Mouse (Mus musculus) midbrain, embryonic 16.5 days (tissue): Measurements from ENCODE around the gene Kifc3. TPM values are rescaled to one million over a fixed set of nuclear protein-coding genes. Genes with fewer than 3 reads are reported as not detected.
"Not testable (repeated sequence)": the region's sequence is repeated elsewhere in the genome, so short reads cannot be mapped to it uniquely, and the experiment has no call there.

Experiments
- ATAC-seq: fragments of 200-750 bp; cut with Nextera tagmentation; 2 replicates; pipeline ENCODE4 v1.8.0; 2017; ENCODE audit warnings: moderate TSS enrichment
- H3K27ac ChIP-seq: fragments of 300-500 bp; sonication (generic); 2 replicates; pipeline ENCODE4 v1.5.1; 2014; ENCODE audit warnings: mild to moderate bottlenecking, low read length, mixed read lengths
- H3K27me3 ChIP-seq: fragments of 300-500 bp; sonication (generic); 2 replicates; pipeline ENCODE4 v1.6.1; 2014; ENCODE audit warnings: low read depth, low read length, mixed read lengths; ENCODE audit not compliant: control insufficient read depth, insufficient read depth
- H3K36me3 ChIP-seq: fragments of 300-500 bp; sonication (generic); 2 replicates; pipeline ENCODE4 v1.6.1; 2014; ENCODE audit warnings: mild to moderate bottlenecking, low read length, moderate library complexity, mixed read lengths; ENCODE audit not compliant: control insufficient read depth, insufficient read depth
- H3K4me1 ChIP-seq: fragments of 300-500 bp; sonication (generic); 2 replicates; pipeline ENCODE4 v1.6.1; 2014; ENCODE audit warnings: mild to moderate bottlenecking, low read length, mixed read lengths; ENCODE audit not compliant: control insufficient read depth, insufficient read depth
- H3K4me2 ChIP-seq: fragments of 300-500 bp; sonication (generic); 2 replicates; pipeline ENCODE4 v1.6.1; 2014; ENCODE audit warnings: mild to moderate bottlenecking, low read length, mixed read lengths
- H3K4me3 ChIP-seq: fragments of 300-500 bp; sonication (generic); 2 replicates; pipeline ENCODE4 v1.5.1; 2014; ENCODE audit warnings: low read depth, mild to moderate bottlenecking, low read length, moderate library complexity, mixed read lengths
- H3K9ac ChIP-seq: fragments of 300-500 bp; sonication (generic); 2 replicates; pipeline ENCODE4 v1.6.1; 2014; ENCODE audit warnings: low read depth, low read length, mixed read lengths
- H3K9me3 ChIP-seq: fragments of 300-500 bp; sonication (generic); replicated peaks from 2 replicates; pipeline ENCODE4 v1.6.1; 2014; ENCODE audit warnings: mild to moderate bottlenecking, low read length, mixed read lengths; ENCODE audit not compliant: control insufficient read depth, poor library complexity, severe bottlenecking
- WGBS: fragments of 180-500 bp; shearing (Covaris S2); extraction: QIAGEN DNeasy Blood & Tissue Kit; methylation state at CpG from one replicate; pipeline ENCODE4 v1.1.7; 2014; 5-methylcytosine and 5-hydroxymethylcytosine counted together
- polyA plus RNA-seq: library from polyadenylated mRNA; unstranded; fragments of >200 nt; fragmentation: Nextera tagmentation; extraction: Ambion mirVana; gene quantifications from 2 replicates; pipeline ENCODE4 v1.2.1, GENCODE M21; 2015

Gene Kifc3
- polyA plus RNA-seq, 1 experiment from 2014 or later, result 31.1 TPM

GRCm38 (mm10) chr8:95172433-95172832, 30.2 kb downstream of the Kifc3 start:
- Histone ChIP-seq H3K27me3 (no peaks in the 10 kb centered on the region), H3K27ac (no peak overlapping the region), H3K4me3 (no peak overlapping the region), H3K4me2 (no peak overlapping the region), H3K9ac (no peak overlapping the region), H3K9me3 (no peaks in the 10 kb centered on the region), H3K4me1 (peaks cover 11% of the 10 kb centered on the region), H3K36me3 (no peaks in the 10 kb centered on the region)
- ATAC-seq, result no peak
- WGBS, result 63% methylated on average over 5 of the region's 5 CpGs

- no peak overlapping the region for H3K4me2 ChIP-seq
- H3K9ac ChIP-seq, result no peak overlapping the region
- H3K36me3 ChIP-seq, result no peaks in the 10 kb centered on the region
- ATAC-seq, result no peak
- H3K9me3 ChIP-seq, result no peaks in the 10 kb centered on the region
- no peak overlapping the region for H3K27ac ChIP-seq
- WGBS, result 74% methylated on average over 5 of the region's 5 CpGs
- H3K27me3 ChIP-seq, result no peaks in the 10 kb centered on the region
- no peaks in the 10 kb centered on the region for H3K4me1 ChIP-seq
- H3K4me3 ChIP-seq, result no peak overlapping the region
Observed at GRCm38 (mm10) chr8:95167726-95168125, 34.9 kb downstream of the Kifc3 start.

- no peak overlapping the region for H3K27ac ChIP-seq
- no peaks in the 10 kb centered on the region for H3K4me1 ChIP-seq
- H3K9me3 ChIP-seq, result no peaks in the 10 kb centered on the region
- H3K4me2 ChIP-seq, result no peak overlapping the region
- 47% methylated on average over 7 of the region's 7 CpGs for WGBS
- no peak overlapping the region for H3K9ac ChIP-seq
- H3K36me3 ChIP-seq, result no peaks in the 10 kb centered on the region
- H3K27me3 ChIP-seq, result no peaks in the 10 kb centered on the region
- no peak overlapping the region for H3K4me3 ChIP-seq
- ATAC-seq, result no peak
Observed at GRCm38 (mm10) chr8:95166400-95166799, 36.2 kb downstream of the Kifc3 start.

GRCm38 (mm10) chr8:95165923-95166322, 36.7 kb downstream of the Kifc3 start:
- Histone ChIP-seq H3K27me3 (no peaks in the 10 kb centered on the region), H3K27ac (no peak overlapping the region), H3K4me3 (no peak overlapping the region), H3K36me3 (no peaks in the 10 kb centered on the region), H3K4me2 (no peak overlapping the region), H3K9ac (no peak overlapping the region), H3K4me1 (no peaks in the 10 kb centered on the region), H3K9me3 (no peaks in the 10 kb centered on the region)
- 68% methylated on average over 11 of the region's 11 CpGs for WGBS
- ATAC-seq, result no peak

GRCm38 (mm10) chr8:95164469-95164868, 38.1 kb downstream of the Kifc3 start:
- H3K4me2 ChIP-seq, result no peak overlapping the region
- no peaks in the 10 kb centered on the region for H3K4me1 ChIP-seq
- H3K9ac ChIP-seq, result no peak overlapping the region
- no peaks in the 10 kb centered on the region for H3K27me3 ChIP-seq
- 53% methylated on average over 7 of the region's 7 CpGs for WGBS
- no peaks in the 10 kb centered on the region for H3K36me3 ChIP-seq
- ATAC-seq, result no peak
- H3K9me3 ChIP-seq, result no peaks in the 10 kb centered on the region
- H3K4me3 ChIP-seq, result no peak overlapping the region
- H3K27ac ChIP-seq, result no peak overlapping the region

- H3K9me3 ChIP-seq, H3K9ac ChIP-seq, H3K4me3 ChIP-seq, H3K4me1 ChIP-seq, H3K4me2 ChIP-seq, ATAC-seq, H3K36me3 ChIP-seq, H3K27ac ChIP-seq, H3K27me3 ChIP-seq: not testable (repeated sequence)
- 82% methylated on average over 2 of the region's 2 CpGs for WGBS
Observed at GRCm38 (mm10) chr8:95163969-95164368, 38.6 kb downstream of the Kifc3 start.

- no peak for ATAC-seq
- WGBS, result 53% methylated on average over 6 of the region's 6 CpGs
Observed at GRCm38 (mm10) chr8:95162785-95163184, 39.8 kb downstream of the Kifc3 start.

GRCm38 (mm10) chr8:95159344-95159743, 43.3 kb downstream of the Kifc3 start:
- no peak overlapping the region for H3K4me2 ChIP-seq
- H3K27me3 ChIP-seq, result no peaks in the 10 kb centered on the region
- no peak overlapping the region for H3K4me3 ChIP-seq
- no peaks in the 10 kb centered on the region for H3K4me1 ChIP-seq
- ATAC-seq, result no peak
- no peaks in the 10 kb centered on the region for H3K36me3 ChIP-seq
- H3K27ac ChIP-seq, result no peak overlapping the region
- WGBS, result 79% methylated on average over 3 of the region's 3 CpGs
- no peaks in the 10 kb centered on the region for H3K9me3 ChIP-seq
- no peak overlapping the region for H3K9ac ChIP-seq

More at GRCm38 (mm10) chr8:95162785-95163184, 39.8 kb downstream of the Kifc3 start:
- Histone ChIP-seq H3K36me3 (no peaks in the 10 kb centered on the region), H3K4me1 (no peaks in the 10 kb centered on the region), H3K27ac (no peak overlapping the region), H3K27me3 (no peaks in the 10 kb centered on the region), H3K4me2 (no peak overlapping the region), H3K9me3 (no peaks in the 10 kb centered on the region), H3K4me3 (no peak overlapping the region), H3K9ac (no peak overlapping the region)

GRCm38 (mm10) chr8:95158654-95159053, 44.0 kb downstream of the Kifc3 start:
- Histone ChIP-seq H3K4me1 (no peaks in the 10 kb centered on the region), H3K4me2 (no peak overlapping the region), H3K9ac (no peak overlapping the region), H3K36me3 (no peaks in the 10 kb centered on the region), H3K4me3 (no peak overlapping the region), H3K27me3 (no peaks in the 10 kb centered on the region), H3K27ac (no peak overlapping the region), H3K9me3 (no peaks in the 10 kb centered on the region)
- 84% methylated on average over 8 of the region's 8 CpGs for WGBS
- ATAC-seq, result no peak

GRCm38 (mm10) chr8:95157145-95157544, 45.5 kb downstream of the Kifc3 start:
- H3K4me1 ChIP-seq, result no peaks in the 10 kb centered on the region
- H3K27me3 ChIP-seq, result no peaks in the 10 kb centered on the region
- H3K9ac ChIP-seq, result no peak overlapping the region
- no peak overlapping the region for H3K4me3 ChIP-seq
- no peaks in the 10 kb centered on the region for H3K36me3 ChIP-seq
- ATAC-seq, result no peak
- H3K27ac ChIP-seq, result no peak overlapping the region
- WGBS, result 59% methylated on average over 3 of the region's 3 CpGs
- no peak overlapping the region for H3K4me2 ChIP-seq
- no peaks in the 10 kb centered on the region for H3K9me3 ChIP-seq
